Mouse (Mus musculus) mouse embryonic stem cell (cell line): ENCODE results near the gene Sirt6.

Experiments used
- in situ Hi-C, 2 experiments: fragments of 300-500 bp; cut with MboI; formaldehyde crosslinking; loops; 1 replicate in 1 of 2; 3 replicates in 1 of 2; pipeline ENCODE4 v1.14.3; 2019 to 2020; ENCODE audit warnings: low sequenced_read_pairs in 2 of 2, low pct_unique_long_range_greater_than_20kb in 1 of 2, mixed read lengths in 1 of 2; ENCODE audit not compliant: unreplicated experiment in 1 of 2

Sirt6 gene

GRCm38 (mm10) chr10:81628390-81628789 is 793 bp upstream of the Sirt6 start, which contains the start of gene Ankrd24:
Ankrd24 (plus strand) TSS chr10:81628540.
- in situ Hi-C loops, result no loop called here

- in situ Hi-C loops, result no loop called here
Measured at GRCm38 (mm10) chr10:81627836-81628220, 231 bp upstream of the Sirt6 start.

GRCm38 (mm10) chr10:81626101-81626993 is 1.2 kb downstream of the Sirt6 start:
- in situ Hi-C loops, result no loop called here

- in situ Hi-C loops, result no loop called here
Measured at GRCm38 (mm10) chr10:81623441-81623840, 4.2 kb downstream of the Sirt6 start.

- in situ Hi-C loops, result no loop called here
Measured at GRCm38 (mm10) chr10:81620786-81621185, 6.8 kb downstream of the Sirt6 start.

- in situ Hi-C loops, result no loop called here
Measured at GRCm38 (mm10) chr10:81619976-81620375, 7.6 kb downstream of the Sirt6 start.

- in situ Hi-C loops, result no loop called here
Measured at GRCm38 (mm10) chr10:81615486-81615885, 12.1 kb downstream of the Sirt6 start.

- in situ Hi-C loops, result no loop called here
Measured at GRCm38 (mm10) chr10:81612779-81613178, 14.8 kb downstream of the Sirt6 start.

GRCm38 (mm10) chr10:81608308-81608707 is 19.3 kb downstream of the Sirt6 start:
- in situ Hi-C loops, result loop anchor here in 1 of 2 experiments (10.0 kb wide), 1 partner anchor 54 kb away; the partner anchor contains the start of gene Aes

GRCm38 (mm10) chr10:81605974-81606751 is 21.4 kb downstream of the Sirt6 start, which contains the start of gene BC025920:
BC025920 (plus strand) TSS chr10:81606270.
- in situ Hi-C loops, result loop anchor here in 1 of 2 experiments (10.0 kb wide), 1 partner anchor 51 kb away; the partner anchor contains the start of gene Aes

GRCm38 (mm10) chr10:81605666-81605973 is 22.0 kb downstream of the Sirt6 start:
- in situ Hi-C loops, result loop anchor here in 1 of 2 experiments (10.0 kb wide), 1 partner anchor 51 kb away; the partner anchor contains the start of gene Aes

GRCm38 (mm10) chr10:81604968-81605665 is 22.5 kb downstream of the Sirt6 start:
- in situ Hi-C loops, result loop anchor here (5.0 to 10.0 kb wide), 2 partner anchors 43 to 50 kb away; partner anchors contain the start of gene Aes (in 1 of the 2)

GRCm38 (mm10) chr10:81604019-81604967 is 23.3 kb downstream of the Sirt6 start:
- in situ Hi-C loops, result loop anchor here (5.0 to 10.0 kb wide), 2 partner anchors 42 to 49 kb away; partner anchors contain the start of gene Aes (in 1 of the 2)

GRCm38 (mm10) chr10:81602741-81603151 is 24.9 kb downstream of the Sirt6 start:
- in situ Hi-C loops, result loop anchor here (5.0 to 10.0 kb wide), 2 partner anchors 40 to 48 kb away; partner anchors contain the start of gene Aes (in 1 of the 2)

- in situ Hi-C loops, result loop anchor here (5.0 to 10.0 kb wide), 2 partner anchors 39 to 47 kb away; partner anchors contain the start of gene Aes (in 1 of the 2)
Measured at GRCm38 (mm10) chr10:81601396-81601905, 26.1 kb downstream of the Sirt6 start.

GRCm38 (mm10) chr10:81600738-81601203 is 26.8 kb downstream of the Sirt6 start, which contains the start of gene Tle6:
Tle6 (minus strand) TSS chr10:81601073.
- in situ Hi-C loops, result loop anchor here (5.0 to 10.0 kb wide), 2 partner anchors 38 to 46 kb away; partner anchors contain the start of gene Aes (in 1 of the 2)

- in situ Hi-C loops, result loop anchor here (5.0 to 10.0 kb wide), 2 partner anchors 38 to 45 kb away; partner anchors contain the start of gene Aes (in 1 of the 2)
Measured at GRCm38 (mm10) chr10:81600096-81600495, 27.5 kb downstream of the Sirt6 start.
